Mouse (Mus musculus): ENCODE results near the gene Plekha6.

Gene Plekha6

DNA sequence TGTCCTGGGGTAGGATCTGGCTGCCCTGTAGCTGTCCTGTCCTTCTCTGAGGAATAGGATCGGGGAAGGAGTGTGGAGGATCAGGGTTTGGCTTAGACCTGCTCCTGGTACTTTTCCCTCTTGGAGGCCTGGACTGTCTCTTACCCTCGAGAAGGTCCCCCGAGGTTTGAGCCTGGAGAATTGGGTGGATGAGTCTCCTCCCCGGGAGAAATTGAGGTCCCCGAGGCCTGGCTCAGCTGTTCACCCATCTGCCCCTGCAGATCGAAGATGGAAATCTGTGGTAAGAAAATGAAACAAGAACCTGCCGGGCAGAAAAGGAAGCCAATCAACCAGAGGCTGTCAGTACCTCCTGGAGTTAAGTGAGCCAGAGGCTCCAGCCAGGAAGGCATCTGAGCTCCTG lies 45.5 kb downstream of the Plekha6 start:
- H3K27me3 ChIP-seq (ENCODE audit: insufficient read depth, low read length) = peaks cover 26% of the 10 kb centered on the region
- peaks cover 67% of the 10 kb centered on the region for H3K4me1 ChIP-seq (replicated peaks; ENCODE audit: low read depth, low read length)
- no peak for TF ChIP-seq CTCF (conservative IDR thresholded peaks at IDR 0.05; ENCODE audit: low read length)
- no peak for TF ChIP-seq NANOG (IDR thresholded peaks at IDR 0.05; ENCODE audit: borderline replicate concordance, low read length)
- no peak for TF ChIP-seq POU5F1 (IDR thresholded peaks at IDR 0.05; ENCODE audit: borderline replicate concordance, low read length)
- no peaks in the 10 kb centered on the region for H3K36me3 ChIP-seq (ENCODE audit: insufficient read depth, low read length)
- H3K9me3 ChIP-seq (ENCODE audit: low read length) = no peaks in the 10 kb centered on the region
- peak overlapping the region; percentile 35; the same call in 1 of the 2 replicates for H3K4me3 ChIP-seq (replicated peaks; ENCODE audit: low read length)

DNA sequence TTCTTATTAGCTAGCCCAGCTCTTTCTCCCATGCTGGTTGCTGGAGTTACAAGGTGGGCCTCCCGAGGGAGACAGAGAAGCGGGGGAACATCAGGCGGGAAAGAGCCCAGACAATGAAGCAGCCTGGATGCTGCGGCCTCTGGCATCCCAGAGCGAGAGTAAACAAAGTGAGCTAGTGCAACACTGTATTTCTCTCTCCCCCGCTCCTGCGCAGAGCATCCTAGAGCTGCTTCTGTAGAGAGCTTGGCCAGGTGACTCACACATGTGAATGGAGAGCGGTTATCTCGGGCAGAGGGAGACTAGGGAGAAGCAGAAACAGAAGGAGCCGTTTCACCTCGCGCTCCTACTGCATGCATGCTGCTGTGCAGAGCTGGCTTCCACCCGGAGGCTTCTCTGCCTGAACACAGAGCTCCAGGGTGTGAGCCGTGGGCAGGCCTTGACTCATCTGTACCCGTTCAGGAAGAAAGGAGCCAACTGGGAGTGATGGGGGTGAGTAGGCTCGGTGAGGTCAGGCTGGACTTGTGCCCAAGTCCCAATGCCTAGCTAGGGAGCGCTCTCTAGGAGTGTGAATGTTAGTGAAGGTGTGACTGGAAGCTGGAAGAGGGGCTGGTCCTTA lies 46.0 kb downstream of the Plekha6 start:
- no peaks in the 10 kb centered on the region for H3K36me3 ChIP-seq (ENCODE audit: insufficient read depth, low read length)
- peaks cover 23% of the 10 kb centered on the region for H3K27me3 ChIP-seq (ENCODE audit: insufficient read depth, low read length)
- H3K4me3 ChIP-seq (replicated peaks; ENCODE audit: low read length) = peak overlapping the region; percentile 35; the same call in 1 of the 2 replicates
- H3K4me1 ChIP-seq (replicated peaks; ENCODE audit: low read depth, low read length) = peaks cover 67% of the 10 kb centered on the region
- TF ChIP-seq POU5F1 (IDR thresholded peaks at IDR 0.05; ENCODE audit: borderline replicate concordance, low read length) (no peak), NANOG (IDR thresholded peaks at IDR 0.05; ENCODE audit: borderline replicate concordance, low read length) (no peak), CTCF (conservative IDR thresholded peaks at IDR 0.05; ENCODE audit: low read length) (no peak; the same call in 1 of the 2 replicates)
- no peaks in the 10 kb centered on the region for H3K9me3 ChIP-seq (ENCODE audit: low read length)

DNA sequence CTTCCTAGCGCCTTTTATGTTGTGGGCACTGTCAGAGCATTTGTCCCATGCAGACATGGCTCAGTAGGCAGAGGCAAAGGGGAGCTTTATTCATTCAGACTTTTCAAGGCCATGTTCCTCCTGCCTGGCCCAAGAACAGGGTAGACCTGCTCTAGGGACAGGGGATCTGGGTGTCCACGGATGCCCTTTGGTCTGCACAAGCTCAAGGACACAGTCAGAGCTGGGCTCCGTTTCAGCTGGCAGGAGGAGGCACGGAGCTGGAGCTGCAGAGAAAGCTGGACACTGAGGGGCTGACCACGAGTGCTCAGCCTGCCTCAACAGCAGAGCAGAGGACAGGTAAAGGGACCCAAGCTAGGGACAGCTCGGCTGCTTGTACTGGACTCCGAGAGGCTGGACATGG lies 46.8 kb downstream of the Plekha6 start:
- H3K4me1 ChIP-seq (replicated peaks; ENCODE audit: low read depth, low read length) = peaks cover 69% of the 10 kb centered on the region
- H3K27me3 ChIP-seq (ENCODE audit: insufficient read depth, low read length) = peaks cover 22% of the 10 kb centered on the region
- H3K4me3 ChIP-seq (replicated peaks; ENCODE audit: low read length) = 0 out of 2 replicates have a peak overlapping the region, but pooled peaks have one; percentile 35
- no peaks in the 10 kb centered on the region for H3K9me3 ChIP-seq (ENCODE audit: low read length)
- no peaks in the 10 kb centered on the region for H3K36me3 ChIP-seq (ENCODE audit: insufficient read depth, low read length)
- TF ChIP-seq CTCF (conservative IDR thresholded peaks at IDR 0.05; ENCODE audit: low read length) (no peak), POU5F1 (IDR thresholded peaks at IDR 0.05; ENCODE audit: borderline replicate concordance, low read length) (no peak), NANOG (IDR thresholded peaks at IDR 0.05; ENCODE audit: borderline replicate concordance, low read length) (no peak)

DNA sequence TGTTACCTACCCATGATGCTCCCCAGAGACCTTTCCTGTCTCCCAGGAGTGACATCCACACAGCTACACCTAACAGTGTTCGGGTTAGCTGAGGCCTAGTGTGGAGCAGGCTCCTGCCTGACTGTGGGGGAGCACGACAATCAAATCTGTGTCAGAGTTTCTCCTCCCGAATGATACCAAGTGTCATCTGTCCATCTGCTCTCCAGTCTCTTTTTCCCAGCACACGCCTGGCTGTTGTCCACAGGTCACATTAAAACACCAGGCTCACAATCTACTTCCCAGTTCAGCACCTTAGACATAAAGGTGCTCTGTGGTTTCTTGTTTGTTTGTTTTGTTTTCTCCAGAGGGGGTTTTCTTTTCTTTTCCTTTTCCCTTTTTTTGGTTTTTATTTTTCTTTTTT lies 48.3 kb downstream of the Plekha6 start:
- H3K36me3 ChIP-seq (ENCODE audit: insufficient read depth, low read length) = no peaks in the 10 kb centered on the region
- no peak overlapping the region for H3K4me3 ChIP-seq (replicated peaks; ENCODE audit: low read length)
- no peak for TF ChIP-seq POU5F1 (IDR thresholded peaks at IDR 0.05; ENCODE audit: borderline replicate concordance, low read length)
- TF ChIP-seq CTCF (conservative IDR thresholded peaks at IDR 0.05; ENCODE audit: low read length) = no peak
- no peak for TF ChIP-seq NANOG (IDR thresholded peaks at IDR 0.05; ENCODE audit: borderline replicate concordance, low read length)
- peaks cover 34% of the 10 kb centered on the region for H3K27me3 ChIP-seq (ENCODE audit: insufficient read depth, low read length)
- no peaks in the 10 kb centered on the region for H3K9me3 ChIP-seq (ENCODE audit: low read length)
- peaks cover 77% of the 10 kb centered on the region for H3K4me1 ChIP-seq (replicated peaks; ENCODE audit: low read depth, low read length)

DNA sequence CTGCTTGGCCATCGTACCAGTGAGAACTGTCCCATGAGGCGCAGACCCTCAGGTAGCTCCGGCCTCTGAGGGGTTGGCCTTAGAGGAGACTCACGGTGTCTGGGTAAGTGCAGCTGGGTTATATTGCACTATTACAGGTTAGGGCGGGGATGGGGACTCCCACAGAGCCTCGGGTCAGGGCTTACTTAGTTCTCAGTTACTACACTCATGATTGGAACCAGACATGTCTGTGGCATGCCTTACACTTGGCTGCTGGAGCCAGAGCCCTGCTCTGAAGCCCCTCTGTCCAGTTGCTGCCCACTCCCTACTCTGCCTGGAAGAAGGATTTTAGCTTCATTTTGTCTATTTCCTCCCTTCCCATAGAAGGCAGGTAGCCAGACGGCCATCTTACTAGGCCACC lies 49.1 kb downstream of the Plekha6 start:
- H3K4me1 ChIP-seq (replicated peaks; ENCODE audit: low read depth, low read length) = peaks cover 73% of the 10 kb centered on the region
- H3K36me3 ChIP-seq (ENCODE audit: insufficient read depth, low read length) = no peaks in the 10 kb centered on the region
- TF ChIP-seq NANOG (IDR thresholded peaks at IDR 0.05; ENCODE audit: borderline replicate concordance, low read length) (no peak), POU5F1 (IDR thresholded peaks at IDR 0.05; ENCODE audit: borderline replicate concordance, low read length) (no peak), CTCF (conservative IDR thresholded peaks at IDR 0.05; ENCODE audit: low read length) (no peak)
- H3K9me3 ChIP-seq (ENCODE audit: low read length) = no peaks in the 10 kb centered on the region
- peaks cover 34% of the 10 kb centered on the region for H3K27me3 ChIP-seq (ENCODE audit: insufficient read depth, low read length)
- no peak overlapping the region for H3K4me3 ChIP-seq (replicated peaks; ENCODE audit: low read length)

DNA sequence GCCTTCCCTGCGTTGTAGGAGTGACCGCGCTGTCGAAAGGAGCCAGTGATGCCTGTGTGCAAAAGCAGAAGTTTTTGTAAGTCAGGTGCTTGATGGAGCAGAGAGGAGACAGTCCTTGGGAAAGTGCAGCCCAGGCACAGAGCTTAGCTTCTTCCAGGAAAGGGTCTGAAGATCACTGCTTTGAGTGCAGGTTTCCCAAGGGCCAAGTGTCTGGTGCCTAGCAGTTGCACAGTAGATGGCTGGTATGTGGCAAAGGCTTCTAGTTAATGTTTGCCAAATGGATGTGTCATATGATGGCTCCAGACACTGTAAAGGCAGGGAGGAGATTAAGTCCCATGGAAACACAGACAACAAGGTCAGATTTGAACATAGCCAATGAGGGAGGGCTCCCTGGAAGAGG lies 49.9 kb downstream of the Plekha6 start:
- Histone ChIP-seq H3K4me3 (replicated peaks; ENCODE audit: low read length) (no peak overlapping the region), H3K9me3 (ENCODE audit: low read length) (no peaks in the 10 kb centered on the region), H3K27me3 (ENCODE audit: insufficient read depth, low read length) (peaks cover 40% of the 10 kb centered on the region), H3K36me3 (ENCODE audit: insufficient read depth, low read length) (no peaks in the 10 kb centered on the region), H3K4me1 (replicated peaks; ENCODE audit: low read depth, low read length) (peaks cover 68% of the 10 kb centered on the region)
- TF ChIP-seq POU5F1 (IDR thresholded peaks at IDR 0.05; ENCODE audit: borderline replicate concordance, low read length) (no peak), CTCF (conservative IDR thresholded peaks at IDR 0.05; ENCODE audit: low read length) (no peak), NANOG (IDR thresholded peaks at IDR 0.05; ENCODE audit: borderline replicate concordance, low read length) (no peak)

DNA sequence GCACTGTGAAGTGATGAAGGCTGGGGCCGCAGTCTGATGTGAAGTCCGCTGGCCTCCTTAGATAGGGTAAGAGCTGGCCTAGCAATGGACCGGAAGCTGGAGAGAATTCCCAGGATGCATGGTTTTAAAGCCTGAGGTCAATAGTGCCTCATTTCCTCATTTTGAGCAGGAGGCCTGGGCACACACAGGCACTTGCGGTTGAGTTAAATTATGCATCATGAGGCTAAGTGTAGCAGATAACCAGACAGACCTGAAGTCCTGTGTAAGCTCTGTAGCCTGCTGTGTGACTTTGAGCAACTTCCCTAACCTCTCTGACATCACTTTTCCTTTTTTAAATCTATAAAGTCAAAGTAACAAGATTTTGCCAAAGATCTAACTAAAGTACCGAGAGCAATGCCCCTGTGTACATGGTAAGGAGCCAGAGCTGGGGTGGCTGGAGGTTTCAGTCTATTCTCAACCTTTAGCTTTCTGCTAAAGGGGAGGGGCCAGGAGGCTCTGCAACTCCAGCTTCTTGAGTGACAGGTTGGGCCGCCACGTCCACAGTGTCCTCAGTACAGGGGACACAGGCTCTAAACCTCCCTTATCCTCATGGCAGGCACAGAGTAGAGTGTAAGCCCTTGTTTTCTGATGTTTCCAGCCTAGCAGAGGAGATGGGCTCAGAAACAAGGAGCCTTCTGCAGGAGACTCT lies 50.8 kb downstream of the Plekha6 start:
- Histone ChIP-seq H3K4me1 (replicated peaks; ENCODE audit: low read depth, low read length) (peaks cover 58% of the 10 kb centered on the region), H3K9me3 (ENCODE audit: low read length) (no peaks in the 10 kb centered on the region), H3K27me3 (ENCODE audit: insufficient read depth, low read length) (peaks cover 42% of the 10 kb centered on the region), H3K4me3 (replicated peaks; ENCODE audit: low read length) (no peak overlapping the region), H3K36me3 (ENCODE audit: insufficient read depth, low read length) (no peaks in the 10 kb centered on the region)
- no peak for TF ChIP-seq NANOG (IDR thresholded peaks at IDR 0.05; ENCODE audit: borderline replicate concordance, low read length)
- no peak for TF ChIP-seq POU5F1 (IDR thresholded peaks at IDR 0.05; ENCODE audit: borderline replicate concordance, low read length)
- no peak for TF ChIP-seq CTCF (conservative IDR thresholded peaks at IDR 0.05; ENCODE audit: low read length)

DNA sequence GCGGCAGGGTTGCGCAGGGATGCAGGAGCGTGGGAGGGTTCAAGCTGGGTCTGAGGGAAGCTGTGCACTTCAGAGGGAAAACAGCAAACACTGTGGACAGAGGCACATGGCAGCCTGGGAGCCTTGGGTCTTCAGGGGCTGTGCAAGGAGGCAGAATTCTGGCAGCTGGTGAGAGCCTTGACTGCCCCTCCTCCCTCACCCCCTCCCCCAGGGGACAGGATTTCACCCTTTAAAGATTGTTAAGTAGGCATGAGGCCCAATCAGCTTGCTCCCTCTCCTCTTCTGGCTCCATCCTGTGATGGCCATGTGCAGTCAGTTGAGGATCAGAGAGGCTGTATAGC lies 51.3 kb downstream of the Plekha6 start:
- TF ChIP-seq POU5F1 (IDR thresholded peaks at IDR 0.05; ENCODE audit: borderline replicate concordance, low read length) = no peak
- TF ChIP-seq NANOG (IDR thresholded peaks at IDR 0.05; ENCODE audit: borderline replicate concordance, low read length) = no peak
- peaks cover 53% of the 10 kb centered on the region for H3K4me1 ChIP-seq (replicated peaks; ENCODE audit: low read depth, low read length)
- no peaks in the 10 kb centered on the region for H3K9me3 ChIP-seq (ENCODE audit: low read length)
- peaks cover 42% of the 10 kb centered on the region for H3K27me3 ChIP-seq (ENCODE audit: insufficient read depth, low read length)
- H3K36me3 ChIP-seq (ENCODE audit: insufficient read depth, low read length) = no peaks in the 10 kb centered on the region
- H3K4me3 ChIP-seq (replicated peaks; ENCODE audit: low read length) = no peak overlapping the region

All from E14TG2a.4 (cell line).